Comparison of ENCODE assay signal across 23 mouse cellular contexts in the genomic region with DNA sequence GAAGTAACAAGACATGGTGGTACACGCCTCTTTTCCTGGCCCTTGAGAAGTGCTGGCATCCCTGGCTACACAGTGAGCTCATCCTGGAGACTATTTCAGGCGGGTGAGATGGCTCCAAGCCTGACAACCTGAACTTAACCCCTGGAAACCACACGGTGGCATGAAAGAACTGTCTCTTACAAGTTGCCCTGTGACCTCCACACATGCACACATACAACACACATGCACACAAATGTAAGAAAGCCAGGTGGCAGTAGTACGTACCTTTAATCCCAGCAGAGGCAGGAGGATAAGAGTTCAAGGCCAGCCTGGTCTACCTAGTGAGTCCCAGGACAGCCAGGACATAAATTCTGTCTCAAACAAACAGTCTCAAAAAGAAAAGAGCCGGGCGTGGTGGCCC. TPM values are rescaled to one million over a fixed set of nuclear protein-coding genes. Genes with fewer than 3 reads are reported as not detected.
DNase-seq lines count a peak whose midpoint lies in the region; ATAC-seq and TF ChIP-seq lines count a peak whose summit lies in the region.
"Had no signal": no experiment of that assay in that cellular context is flagged by ENCODE, and none has a peak within 500 bp of the region (broad histone marks: within the 10 kb centered on the region; RNA-seq: fewer than 3 reads in every experiment).

No protein-coding gene starts in this region.

- no peak overlapping the region for H3K4me3 ChIP-seq in lung, postnatal 0 days (ENCODE audit: low read depth, low read length)
- H3K4me3 ChIP-seq: embryonic facial prominence, embryonic 15.5 days; forebrain, embryonic 10.5 days; heart, embryonic 10.5 days; kidney, embryonic 15.5 days; megakaryocyte, embryonic 14.5 days; neural tube, embryonic 12.5 days had no signal

- H3K9ac ChIP-seq in lung, postnatal 0 days (replicated peaks; ENCODE audit: low read depth) = no peak overlapping the region
- H3K9ac ChIP-seq: embryonic facial prominence, embryonic 15.5 days; kidney, embryonic 15.5 days; neural tube, embryonic 12.5 days had no signal

- H3K27me3 ChIP-seq in lung, postnatal 0 days (replicated peaks; ENCODE audit: insufficient read depth, low read length) = no peaks in the 10 kb centered on the region
- H3K27me3 ChIP-seq in splenic B cell, adult 2 months (ENCODE audit: control insufficient read depth, insufficient read depth, low read length, poor library complexity, severe bottlenecking) = no peaks in the 10 kb centered on the region
- H3K27me3 ChIP-seq: embryonic facial prominence, embryonic 15.5 days; kidney, embryonic 15.5 days; megakaryocyte, embryonic 14.5 days; neural tube, embryonic 12.5 days had no signal

- DNase-seq in CD4-positive, CD25-positive, alpha-beta regulatory T cell, adult 2 months (ENCODE audit: low read depth, low spot score) = peak; percentile 40
- DNase-seq in lung, postnatal 0 days (ENCODE audit: low spot score) = no peak
- DNase-seq in lung, adult 18-20 months = no peak
- peak; percentile 56 for DNase-seq in ZHBTc4 (ENCODE audit: low read depth, low spot score)
- DNase-seq in splenic B cell, adult 2 months (ENCODE audit: low read depth, low spot score) = peak; percentile 18
- DNase-seq in right cerebral cortex, postnatal 25 days = no peak
- no peak for DNase-seq in kidney, adult 18-20 months
- DNase-seq: cerebellum, postnatal 10 days; embryo, embryonic 11 days; gastrocnemius, postnatal 25 days; layer of hippocampus, postnatal 36 days; liver; right cerebral cortex, postnatal 14 days; thymus, adult 18-20 months had no signal

- H3K4me2 ChIP-seq in lung, postnatal 0 days (replicated peaks; ENCODE audit: low read depth, low read length) = no peak overlapping the region
- H3K4me2 ChIP-seq: embryonic facial prominence, embryonic 15.5 days; kidney, embryonic 15.5 days; neural tube, embryonic 12.5 days had no signal

- no peaks in the 10 kb centered on the region for H3K4me1 ChIP-seq in lung, postnatal 0 days (ENCODE audit: insufficient read depth, low read depth, low read length)
- H3K4me1 ChIP-seq: neural tube, embryonic 12.5 days had no signal

- no peak overlapping the region for H3K27ac ChIP-seq in lung, postnatal 0 days (ENCODE audit: low read length)
- H3K27ac ChIP-seq: embryonic facial prominence, embryonic 15.5 days; forebrain, embryonic 10.5 days; heart, embryonic 10.5 days; kidney, embryonic 15.5 days; neural tube, embryonic 12.5 days had no signal

- no peak for ATAC-seq in CD4-positive, CD25-positive, alpha-beta regulatory T cell, adult 4 months
- ATAC-seq in lung, postnatal 0 days = no peak
- ATAC-seq: hindbrain, embryonic 16.5 days; midbrain, embryonic 16.5 days had no signal

- WGBS in lung, postnatal 0 days = 86% methylated on average over 6 of the region's 6 CpGs

- TF ChIP-seq EP300 in lung, postnatal 0 days (IDR thresholded peaks at IDR 0.05) = no peak

- H3K9me3 ChIP-seq in lung, postnatal 0 days (ENCODE audit: low read length) = no peaks in the 10 kb centered on the region
- H3K9me3 ChIP-seq: embryonic facial prominence, embryonic 15.5 days; heart, embryonic 10.5 days; kidney, embryonic 15.5 days; megakaryocyte, embryonic 14.5 days; neural tube, embryonic 12.5 days had no signal

- peak; percentile 24 for TF ChIP-seq CTCF in lung, postnatal 0 days (IDR thresholded peaks at IDR 0.05)

- H3K36me3 ChIP-seq in lung, postnatal 0 days (ENCODE audit: insufficient read depth, low read length) = peaks cover 19% of the 10 kb centered on the region
- peaks cover 10% of the 10 kb centered on the region for H3K36me3 ChIP-seq in splenic B cell, adult 2 months (ENCODE audit: control insufficient read depth, insufficient read depth, low read length, poor library complexity, severe bottlenecking)

RNA-seq across cellular contexts. Expression of a gene that starts 2.4 kb away (rescaled TPM):
- 1 to 10 TPM in 1 of 2 experiments, under 1 TPM in 1; 0.65 to 1.1 TPM for polyA plus RNA-seq in CD4-positive, CD25-positive, alpha-beta regulatory T cell, adult 4 months (2017; shearing (Covaris generic))
- 1.5 and 1.6 TPM in 2 replicates for polyA plus RNA-seq in lung, postnatal 0 days (2015; fragmentation: Nextera tagmentation; extraction: Ambion mirVana)

RNA-seq across cellular contexts. Expression of a gene that starts 7.1 kb away (rescaled TPM):
- polyA plus RNA-seq in CD4-positive, CD25-positive, alpha-beta regulatory T cell, adult 4 months (2017; shearing (Covaris generic)) = 10 to 100 TPM; 19.0 to 24.1 TPM
- polyA plus RNA-seq in lung, postnatal 0 days (2015; fragmentation: Nextera tagmentation; extraction: Ambion mirVana) = 5.9 and 6.5 TPM in 2 replicates

RNA-seq across cellular contexts. Expression of a gene that starts 10.5 kb away (rescaled TPM):
- 100 to 1,000 TPM; 218 to 256 TPM for polyA plus RNA-seq in CD4-positive, CD25-positive, alpha-beta regulatory T cell, adult 4 months (2017; shearing (Covaris generic))
- polyA plus RNA-seq in lung, postnatal 0 days (2015; fragmentation: Nextera tagmentation; extraction: Ambion mirVana) = 104 and 120 TPM in 2 replicates

RNA-seq across cellular contexts. Expression of a gene that starts 12.0 kb away (rescaled TPM):
- polyA plus RNA-seq in CD4-positive, CD25-positive, alpha-beta regulatory T cell, adult 4 months (2017; shearing (Covaris generic)) = not detected
- 2.5 and 2.8 TPM in 2 replicates for polyA plus RNA-seq in lung, postnatal 0 days (2015; fragmentation: Nextera tagmentation; extraction: Ambion mirVana)
- polyA plus RNA-seq: hindbrain, embryonic 16.5 days; midbrain, embryonic 16.5 days had no signal

RNA-seq across cellular contexts. Expression of a gene that starts 21.3 kb away (rescaled TPM):
- polyA plus RNA-seq in CD4-positive, CD25-positive, alpha-beta regulatory T cell, adult 4 months (2017; shearing (Covaris generic)) = 10 to 100 TPM; 31.0 to 37.1 TPM
- polyA plus RNA-seq in lung, postnatal 0 days (2015; fragmentation: Nextera tagmentation; extraction: Ambion mirVana) = 4.3 and 4.7 TPM in 2 replicates

Comparison
In these comparisons a context has a peak if more than half of its experiments do, and no peak if none do; other contexts are left out.
1. DNase-seq: peak in CD4-positive, CD25-positive, alpha-beta regulatory T cell, adult 2 months (single experiment), ZHBTc4 (single experiment) and splenic B cell, adult 2 months (single experiment); none in lung, postnatal 0 days (single experiment), lung, adult 18-20 months (0 of 2), right cerebral cortex, postnatal 25 days (single experiment) and kidney, adult 18-20 months (single experiment).